13 mouse cellular contexts compared by ENCODE assay signal in genomic region chr14:74797386-74798062, GRCm38 (mm10).
DNase-seq lines count a peak whose midpoint lies in the region; ATAC-seq lines count a peak whose summit lies in the region.
"Had no signal": no experiment of that assay in that cellular context is flagged by ENCODE, and none has a peak within 500 bp of the region (broad histone marks: within the 10 kb centered on the region; RNA-seq: fewer than 3 reads in every experiment).

No protein-coding gene starts in this region.

- peak; percentile 88 for DNase-seq in heart, adult 11 months
- DNase-seq in heart, postnatal 10 days, result no peak
- DNase-seq in forebrain, embryonic 14.5 days (ENCODE audit: low spot score), result no peak
- no peak for DNase-seq in spleen, postnatal 10 days (ENCODE audit: low spot score in 2 of 2)
- no peak for DNase-seq in thymus, postnatal 4 days
- no peak for DNase-seq in left cerebral cortex, postnatal 14 days (ENCODE audit: low spot score in 2 of 2)
- DNase-seq: cerebellum, postnatal 36 days; heart, postnatal 36 days; kidney, postnatal 14 days; lung, embryonic 14.5 days had no signal

- no peaks in the 10 kb centered on the region for H3K36me3 ChIP-seq in forebrain, embryonic 14.5 days (ENCODE audit: control insufficient read depth, insufficient read depth, low read length)
- peaks cover 64% of the 10 kb centered on the region for H3K36me3 ChIP-seq in macrophage (ENCODE audit: inconsistent target)
- 0 out of 2 replicates have a peak, but pooled peaks cover 3% of the 10 kb centered on the region for H3K36me3 ChIP-seq in neural tube, embryonic 14.5 days (ENCODE audit: control insufficient read depth, insufficient read depth, low read length)

- no peaks in the 10 kb centered on the region for H3K79me2 ChIP-seq in macrophage (ENCODE audit: inconsistent target)

- 0 out of 2 replicates have a peak, but pooled peaks cover 5% of the 10 kb centered on the region for H3K9me3 ChIP-seq in forebrain, embryonic 14.5 days (replicated peaks; ENCODE audit: control insufficient read depth, low read length)
- no peaks in the 10 kb centered on the region for H3K9me3 ChIP-seq in neural tube, embryonic 14.5 days (ENCODE audit: control insufficient read depth, low read length)

- peaks cover 8% of the 10 kb centered on the region for H3K4me1 ChIP-seq in forebrain, embryonic 14.5 days (ENCODE audit: control insufficient read depth, insufficient read depth, low read length)
- no peaks in the 10 kb centered on the region for H3K4me1 ChIP-seq in neural tube, embryonic 14.5 days (ENCODE audit: control insufficient read depth, insufficient read depth, low read length)

- H3K9ac ChIP-seq in forebrain, embryonic 14.5 days (ENCODE audit: low read length), result no peak overlapping the region
- no peak overlapping the region for H3K9ac ChIP-seq in neural tube, embryonic 14.5 days (replicated peaks; ENCODE audit: low read depth, low read length)
- H3K9ac ChIP-seq: lung, embryonic 14.5 days had no signal

- WGBS in forebrain, embryonic 14.5 days, result 84% methylated on average over 10 of the region's 10 CpGs
- WGBS in macrophage (ENCODE audit: missing documents), result 51% methylated on average over 10 of the region's 10 CpGs
- WGBS in neural tube, embryonic 14.5 days, result 60% methylated on average over 10 of the region's 10 CpGs

- H3K27ac ChIP-seq in forebrain, embryonic 14.5 days (ENCODE audit: low read depth, low read length), result peak overlapping the region; percentile 44
- peak overlapping the region; percentile 51 for H3K27ac ChIP-seq in macrophage
- peak overlapping the region; percentile 6; the same call in 1 of the 2 replicates for H3K27ac ChIP-seq in neural tube, embryonic 14.5 days (ENCODE audit: low read depth, low read length)

- no peak overlapping the region for H3K4me2 ChIP-seq in forebrain, embryonic 14.5 days (ENCODE audit: low read length)
- H3K4me2 ChIP-seq in neural tube, embryonic 14.5 days (ENCODE audit: low read depth, low read length), result no peak overlapping the region
- H3K4me2 ChIP-seq: lung, embryonic 14.5 days had no signal

- ATAC-seq in forebrain, embryonic 14.5 days, result peak; percentile 54
- ATAC-seq in neural tube, embryonic 14.5 days (ENCODE audit: low read depth), result peak; percentile 70

- intact Hi-C loops in heart, postnatal 10 days (cut with DNase I), result no loop called here
- intact Hi-C loops in left cerebral cortex, postnatal 14 days (cut with DNase I), result no loop called here

- no peaks in the 10 kb centered on the region for H3K27me3 ChIP-seq in forebrain, embryonic 14.5 days (replicated peaks; ENCODE audit: control insufficient read depth, insufficient read depth, low read length)
- no peaks in the 10 kb centered on the region for H3K27me3 ChIP-seq in neural tube, embryonic 14.5 days (ENCODE audit: control insufficient read depth, insufficient read depth, low read length)

- no peak overlapping the region for H3K4me3 ChIP-seq in forebrain, embryonic 14.5 days (ENCODE audit: low read depth, low read length)
- no peak overlapping the region for H3K4me3 ChIP-seq in macrophage (ENCODE audit: inconsistent target)
- no peak overlapping the region for H3K4me3 ChIP-seq in neural tube, embryonic 14.5 days (ENCODE audit: low read depth, low read length)
- H3K4me3 ChIP-seq: erythroblast, embryonic 14.5 days had no signal
